Mouse (Mus musculus): ENCODE data around the gene Plaur.

DNA sequence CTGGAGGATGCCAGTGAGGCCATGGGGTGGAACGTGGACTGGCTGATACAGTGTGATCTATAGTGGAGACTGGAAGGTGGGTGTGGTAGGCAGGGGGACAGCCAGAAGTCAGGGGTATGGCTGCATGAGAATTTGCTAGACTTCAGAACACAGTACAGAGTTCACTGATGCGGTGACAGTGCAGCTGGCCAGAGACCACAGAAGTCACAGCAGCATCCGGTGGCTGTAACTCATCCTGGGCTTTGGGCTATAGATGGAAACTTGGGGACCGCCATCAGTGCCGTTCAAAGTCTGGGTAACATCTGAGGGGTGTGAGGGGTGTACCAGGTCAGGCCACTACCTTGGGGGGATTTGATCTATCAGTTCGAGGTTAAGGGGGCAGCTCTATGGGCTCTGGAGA is 61.4 kb downstream of the Plaur start:
- no peak for TF ChIP-seq POLR2A (IDR thresholded peaks at IDR 0.05; ENCODE audit: borderline replicate concordance, control insufficient read depth, low read depth, low read length)
- TF ChIP-seq CTCF (IDR thresholded peaks at IDR 0.05; ENCODE audit: control insufficient read depth, insufficient read depth, low read length), result no peak

Measured in bone marrow, adult 2 months (tissue).